Mouse (Mus musculus): ENCODE data around the gene Tmem161b. TPM values are rescaled to one million over a fixed set of nuclear protein-coding genes. Genes with fewer than 3 reads are reported as not detected.
"Not testable (repeated sequence)": the region's sequence is repeated elsewhere in the genome, so short reads cannot be mapped to it uniquely, and the experiment has no call there.

The Tmem161b gene
- total RNA-seq (2022) = 10 to 100 TPM in 3 of 4 experiments, 1 to 10 TPM in 1; 9.2 to 13.6 (median 11.9) TPM

DNA sequence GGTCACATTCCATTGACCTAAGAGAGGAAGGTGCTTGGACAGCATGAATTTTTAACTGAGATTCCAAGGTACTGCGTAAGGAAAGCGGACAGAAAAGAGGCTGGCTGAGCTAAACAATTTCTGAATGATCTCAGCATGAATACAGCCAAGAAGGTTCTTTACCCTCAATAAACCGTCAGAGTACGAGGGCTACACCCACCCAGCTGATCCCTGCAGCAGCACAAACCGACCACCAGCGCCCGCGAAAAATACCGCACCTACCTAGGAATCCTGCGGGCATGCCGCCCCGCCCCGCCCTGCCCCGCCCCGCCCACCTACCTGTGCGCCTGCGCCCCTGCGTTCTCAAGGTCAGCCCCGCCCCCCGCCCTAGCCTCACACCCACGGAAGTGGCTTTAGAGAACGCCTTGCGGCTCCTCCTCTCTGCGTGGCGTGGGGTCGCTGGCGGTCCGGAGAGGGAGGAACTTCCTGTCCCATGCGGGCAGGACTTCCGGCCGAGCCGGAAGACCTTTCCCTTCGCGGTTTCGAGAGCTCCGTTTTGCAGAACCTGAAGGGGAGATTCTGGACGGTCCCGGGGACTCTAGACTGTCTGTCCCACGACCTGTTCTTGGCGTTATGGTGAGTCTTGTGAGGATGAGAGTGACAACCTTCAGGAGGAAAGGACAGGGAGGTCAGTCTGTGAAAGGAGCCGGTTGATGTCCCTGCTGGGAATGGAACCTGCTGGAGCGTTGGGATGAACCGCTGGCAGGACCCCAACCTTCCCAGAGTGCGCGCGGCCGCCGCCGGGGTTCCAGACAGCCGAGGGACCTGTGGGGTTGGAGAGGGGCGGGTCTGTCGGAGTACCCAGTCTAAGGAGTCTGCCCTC is at the start of gene Tmem161b:
Tmem161b (plus strand) TSS at position 477 of the 862 bp plus-strand sequence.
- peak; percentile 68 to 82 for DNase-seq (ENCODE audit: low spot score in 2 of 2)

- DNase-seq (ENCODE audit: low spot score in 2 of 2) = not testable (repeated sequence)
Observed at GRCm38 (mm10) chr13:84185835-84186234, 36.3 kb upstream of the Tmem161b start.

- DNase-seq (ENCODE audit: low spot score in 2 of 2) = no peak
Observed at GRCm38 (mm10) chr13:84192723-84193122, 29.4 kb upstream of the Tmem161b start.

DNA sequence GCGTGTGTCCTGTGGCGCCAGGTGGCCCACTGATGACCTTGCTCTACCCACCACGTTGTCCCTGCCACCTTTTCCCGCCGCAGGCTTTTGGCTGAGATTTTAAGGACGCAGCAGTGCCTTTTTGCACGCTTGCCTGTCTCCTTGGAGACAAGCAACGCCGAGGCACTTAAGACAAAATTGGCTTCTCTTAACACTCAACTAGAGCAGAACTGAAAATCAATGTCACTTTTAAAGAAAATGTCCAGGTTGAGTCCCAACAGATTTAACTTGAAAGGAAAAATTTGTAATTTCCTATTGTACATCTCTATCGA is 541 bp downstream of the Tmem161b start:
- no peak for DNase-seq (ENCODE audit: low spot score in 2 of 2)

DNA sequence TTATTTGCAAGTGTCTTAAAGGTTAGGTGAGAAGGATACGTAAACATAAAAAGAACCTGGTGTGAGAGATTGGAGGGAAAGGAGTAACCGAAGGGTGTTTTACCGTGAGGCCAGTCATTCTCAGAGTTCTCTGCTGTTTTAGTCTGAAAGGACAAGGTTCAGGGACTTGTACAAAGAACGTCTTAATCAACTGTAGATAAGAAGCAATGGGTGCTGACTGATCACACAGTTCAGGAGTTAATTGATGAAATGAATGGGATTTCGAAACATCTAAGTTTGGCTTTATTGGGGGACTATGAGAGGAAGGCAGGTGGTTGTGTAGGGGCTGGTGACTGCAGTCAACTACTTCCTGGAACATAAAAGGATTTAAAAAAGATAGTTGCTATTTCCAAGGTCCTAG is 922 bp downstream of the Tmem161b start:
- no peak for DNase-seq (ENCODE audit: low spot score in 2 of 2)

- DNase-seq (ENCODE audit: low spot score in 2 of 2) = no peak
Observed at GRCm38 (mm10) chr13:84234019-84234418, 11.9 kb downstream of the Tmem161b start.

- DNase-seq (ENCODE audit: low spot score in 2 of 2) = no peak
Observed at GRCm38 (mm10) chr13:84236768-84237167, 14.7 kb downstream of the Tmem161b start.

DNA sequence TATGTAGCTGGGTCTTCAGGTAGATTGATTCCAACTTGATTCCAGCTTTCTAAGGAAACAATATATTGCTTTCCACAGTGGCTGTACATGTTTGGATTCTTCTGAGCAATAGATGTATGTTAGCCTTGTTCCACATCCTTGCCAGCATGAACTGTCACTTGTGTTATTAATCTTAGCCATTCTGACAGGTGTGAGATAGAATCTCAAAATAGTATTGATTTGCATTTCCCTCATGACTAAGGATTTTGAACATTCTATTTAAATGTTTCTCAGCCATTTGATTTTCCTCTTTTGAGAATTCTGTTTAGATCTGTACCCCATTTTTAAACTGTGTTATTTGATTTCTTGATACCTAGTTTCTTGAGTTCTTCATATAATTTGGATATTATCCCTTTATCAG is 16.1 kb downstream of the Tmem161b start:
- DNase-seq (ENCODE audit: low spot score in 2 of 2) = no peak

DNA sequence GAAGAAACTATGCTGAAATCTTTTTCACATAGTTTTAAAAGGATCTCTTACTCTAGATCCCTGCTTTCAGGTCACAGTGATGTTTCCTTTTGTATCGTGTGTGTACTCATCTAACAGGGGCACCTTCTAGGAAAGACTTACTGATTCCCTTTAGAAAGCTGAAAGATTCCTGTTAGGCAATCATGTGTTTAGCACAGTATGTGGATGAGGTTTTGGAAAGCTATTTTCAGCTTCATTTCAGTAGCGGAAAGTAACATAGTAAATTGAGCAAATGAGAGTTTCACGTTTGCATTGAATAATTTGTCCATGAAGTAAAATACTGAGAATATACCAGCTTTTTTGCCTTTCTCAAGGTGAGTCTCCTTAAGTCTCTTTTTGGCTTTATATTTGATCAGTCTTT is 26.0 kb downstream of the Tmem161b start:
- no peak for DNase-seq (ENCODE audit: low spot score in 2 of 2)

- DNase-seq (ENCODE audit: low spot score in 2 of 2) = no peak
Observed at GRCm38 (mm10) chr13:84251295-84251694, 29.2 kb downstream of the Tmem161b start.

GRCm38 (mm10) chr13:84255047-84255446 is 33.0 kb downstream of the Tmem161b start:
- no peak for DNase-seq (ENCODE audit: low spot score in 2 of 2)

DNA sequence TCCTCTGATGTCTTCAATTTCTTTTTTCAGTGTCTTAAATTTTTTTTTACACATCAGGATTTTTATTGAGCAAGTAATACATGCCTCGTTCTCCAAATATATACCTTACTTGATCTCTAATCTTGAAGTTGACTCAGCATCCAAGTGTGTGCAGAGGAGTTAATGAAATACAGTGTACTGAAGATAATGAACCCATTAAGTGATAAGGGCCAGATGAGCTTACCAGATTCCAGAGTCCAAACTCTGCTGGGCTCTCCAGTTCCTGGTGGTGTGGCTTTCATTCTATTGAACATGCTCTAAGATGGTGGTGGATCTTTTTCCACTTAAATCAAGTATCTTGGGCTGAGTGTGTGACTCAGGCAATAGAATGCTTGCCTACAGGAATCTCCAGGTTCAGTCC is 42.3 kb downstream of the Tmem161b start:
- not testable (repeated sequence) for DNase-seq (ENCODE audit: low spot score in 2 of 2)

- DNase-seq (ENCODE audit: low spot score in 2 of 2) = no peak
Observed at GRCm38 (mm10) chr13:84276246-84276645, 54.1 kb downstream of the Tmem161b start.

DNA sequence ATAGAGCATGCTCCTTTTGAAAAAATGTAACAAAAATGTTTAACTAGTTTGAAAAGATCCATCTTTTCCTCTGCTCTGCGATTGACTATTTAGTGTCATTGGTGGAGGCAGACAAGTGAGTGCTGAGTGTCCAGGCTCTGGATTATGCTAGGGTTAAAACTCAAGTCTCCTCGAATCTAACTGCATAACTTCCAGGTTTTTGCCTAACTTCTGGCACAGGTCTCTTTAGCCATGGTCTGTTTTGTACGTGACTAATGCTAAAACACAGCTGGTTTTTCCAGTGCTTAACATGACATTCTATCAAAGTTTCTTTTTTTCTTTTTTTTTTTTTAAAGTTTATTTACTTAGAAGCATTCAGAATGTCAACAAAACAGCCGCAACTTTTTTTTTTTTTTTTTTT is 58.3 kb downstream of the Tmem161b start:
- no peak for DNase-seq (ENCODE audit: low spot score in 2 of 2)

- no peak for DNase-seq (ENCODE audit: low spot score in 2 of 2)
Observed at GRCm38 (mm10) chr13:84282966-84283365, 60.9 kb downstream of the Tmem161b start.

DNA sequence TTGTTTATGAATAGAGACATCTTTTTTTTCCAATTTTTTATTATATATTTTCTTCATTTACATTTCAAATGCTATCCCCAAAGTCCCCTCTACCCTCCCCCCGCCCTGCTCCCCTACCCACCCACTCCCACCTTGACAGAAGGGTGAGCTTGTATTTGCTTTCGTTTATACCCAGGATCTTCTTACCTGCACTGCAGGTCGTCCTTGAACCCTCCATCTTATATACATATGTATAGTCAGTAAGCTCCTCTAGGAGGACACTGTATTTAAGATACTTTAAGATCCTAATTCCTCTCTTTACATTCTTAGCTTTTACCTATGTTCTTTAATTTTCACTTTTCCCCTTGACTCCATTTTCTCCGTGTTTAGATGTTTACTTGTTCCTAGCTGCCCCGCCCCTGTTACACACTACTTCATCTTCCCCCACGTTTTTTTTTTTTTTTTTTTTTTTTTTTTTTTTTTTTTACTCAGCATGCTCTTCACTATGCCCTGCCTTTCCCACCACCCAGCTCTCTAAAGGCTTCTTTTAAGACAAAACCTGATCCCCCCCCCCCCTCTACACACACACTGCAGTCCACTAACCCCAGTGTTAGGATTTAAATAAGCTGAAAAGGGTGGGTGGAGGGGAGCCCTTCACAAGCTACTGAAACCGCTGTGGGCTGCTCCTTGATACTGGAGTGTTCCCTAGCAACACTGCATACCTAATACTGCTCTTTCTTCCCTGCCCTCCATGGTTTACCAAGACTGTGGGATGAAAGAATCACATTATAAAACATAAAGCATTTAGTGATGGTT is 62.9 kb downstream of the Tmem161b start:
- DNase-seq (ENCODE audit: low spot score in 2 of 2) = no peak

GRCm38 (mm10) chr13:84285559-84285945 is 63.5 kb downstream of the Tmem161b start:
- no peak for DNase-seq (ENCODE audit: low spot score in 2 of 2)

- DNase-seq (ENCODE audit: low spot score in 2 of 2) = no peak
Observed at GRCm38 (mm10) chr13:84299445-84300053, 77.5 kb downstream of the Tmem161b start.

DNA sequence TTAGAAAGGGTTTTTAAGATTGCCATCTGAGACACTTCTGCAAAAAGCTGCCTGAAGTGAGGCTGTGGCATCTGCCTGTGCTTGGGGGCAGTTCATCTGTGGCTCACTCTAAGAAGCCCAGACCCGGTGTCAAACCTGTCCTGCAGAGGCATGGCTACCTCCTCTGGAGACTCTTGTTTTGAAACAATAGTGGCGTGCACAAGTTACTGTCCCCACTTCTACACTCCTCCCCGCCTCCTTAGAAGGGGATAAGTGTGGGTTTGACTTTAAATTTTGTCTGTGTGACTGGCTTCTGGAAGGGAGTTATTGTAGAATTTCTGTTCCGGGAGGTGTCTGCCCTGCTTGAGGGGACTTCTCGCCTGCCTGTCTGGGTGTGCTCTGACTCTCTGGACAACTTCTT is 121.2 kb downstream of the Tmem161b start:
- no peak for DNase-seq (ENCODE audit: low spot score in 2 of 2)

- DNase-seq (ENCODE audit: low spot score in 2 of 2) = no peak
Observed at GRCm38 (mm10) chr13:84343691-84344495, 121.8 kb downstream of the Tmem161b start.

DNA sequence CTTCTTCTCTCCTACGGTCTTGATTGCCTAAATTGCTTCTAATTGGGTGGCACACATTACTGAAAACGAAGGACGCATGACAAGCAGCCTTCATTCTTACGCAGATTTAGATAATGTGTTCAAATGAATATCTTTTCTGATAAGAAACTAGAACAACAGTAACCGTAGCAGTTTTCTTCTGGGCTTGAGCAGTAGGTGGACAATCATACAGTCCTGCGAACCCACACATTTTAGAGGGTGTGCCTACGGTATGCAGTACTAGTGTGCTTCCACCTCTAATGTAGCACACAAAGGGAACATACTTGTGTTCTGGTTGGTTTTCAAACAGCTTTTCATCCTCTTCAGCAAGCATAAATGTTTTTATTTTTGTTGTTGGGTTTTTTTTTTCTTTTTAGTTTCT is 122.6 kb downstream of the Tmem161b start:
- DNase-seq (ENCODE audit: low spot score in 2 of 2) = no peak

All from gastrocnemius, adult 8-10 months (tissue).